Mouse (Mus musculus): ENCODE results near the gene Tsnax.

DNA sequence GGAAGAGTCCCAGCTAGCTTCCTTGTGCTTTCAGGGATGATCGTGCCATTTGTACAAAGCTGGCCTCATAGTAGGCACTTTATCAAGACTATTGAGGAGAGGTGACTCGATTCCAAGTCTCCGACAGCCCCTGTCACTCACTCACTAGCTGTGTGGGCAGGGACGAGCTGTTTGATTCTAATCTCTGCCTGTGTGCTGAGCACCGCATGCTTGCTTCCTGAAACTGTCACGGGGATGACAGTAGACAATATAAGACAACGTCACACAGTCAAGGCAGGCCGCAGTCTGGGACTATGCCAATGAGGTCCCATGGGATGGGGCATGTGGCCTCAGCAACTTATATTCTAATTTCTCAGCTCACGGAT lies 54.8 kb downstream of the Tsnax start:
- TF ChIP-seq CTCF (IDR thresholded peaks at IDR 0.05; ENCODE audit: low read depth, low read length) (no peak), POLR2AphosphoS5 (IDR thresholded peaks at IDR 0.05; ENCODE audit: insufficient replicate concordance, low read depth, low read length) (no peak), GATA2 (IDR thresholded peaks at IDR 0.05; ENCODE audit: borderline replicate concordance, low read depth, low read length) (no peak), GATA1 (IDR thresholded peaks at IDR 0.05; ENCODE audit: borderline replicate concordance, low read length) (no peak), TAL1 (conservative IDR thresholded peaks at IDR 0.05; ENCODE audit: low read depth, low read length) (no peak)

Measured in G1E (cell line).